Mouse (Mus musculus): ENCODE measurements around the gene Clpp. TPM values are rescaled to one million over a fixed set of nuclear protein-coding genes. Genes with fewer than 3 reads are reported as not detected.

Clpp gene
- polyA plus RNA-seq, 1 experiment from 2014 or later: 78.0 TPM

- 46% methylated on average over 8 of the region's 8 CpGs for WGBS
These were observed 11.1 kb downstream of the Clpp start for GRCm38 (mm10) chr17:57001228-57001627.

GRCm38 (mm10) chr17:57003994-57004393 lies 13.9 kb downstream of the Clpp start:
- no peak for ATAC-seq

More at GRCm38 (mm10) chr17:57001228-57001627, 11.1 kb downstream of the Clpp start:
- no peak for ATAC-seq
- 0 out of 2 replicates have a peak, but pooled peaks cover 3% of the 10 kb centered on the region for H3K4me1 ChIP-seq (replicated peaks; ENCODE audit: control insufficient read depth, insufficient read depth, low read length)
- H3K27ac ChIP-seq (ENCODE audit: low read depth, low read length): no peak overlapping the region
- no peak overlapping the region for H3K9ac ChIP-seq (ENCODE audit: low read depth, low read length)
- no peak for TF ChIP-seq CTCF (IDR thresholded peaks at IDR 0.05; ENCODE audit: low read depth)
- H3K36me3 ChIP-seq (ENCODE audit: control insufficient read depth, insufficient read depth): peaks cover 51% of the 10 kb centered on the region
- no peaks in the 10 kb centered on the region for H3K9me3 ChIP-seq (ENCODE audit: control insufficient read depth)
- H3K27me3 ChIP-seq (replicated peaks; ENCODE audit: control insufficient read depth, insufficient read depth, low read length): no peaks in the 10 kb centered on the region
- no peak overlapping the region for H3K4me3 ChIP-seq (ENCODE audit: low read depth, low read length)
- no peak overlapping the region for H3K4me2 ChIP-seq (replicated peaks; ENCODE audit: low read depth)

GRCm38 (mm10) chr17:57007137-57007905 lies 17.2 kb downstream of the Clpp start:
- no peaks in the 10 kb centered on the region for H3K27me3 ChIP-seq (replicated peaks; ENCODE audit: control insufficient read depth, insufficient read depth, low read length)
- H3K36me3 ChIP-seq (ENCODE audit: control insufficient read depth, insufficient read depth): peaks cover 63% of the 10 kb centered on the region
- H3K27ac ChIP-seq (ENCODE audit: low read depth, low read length): no peak overlapping the region
- H3K4me3 ChIP-seq (ENCODE audit: low read depth, low read length): no peak overlapping the region
- no peak for ATAC-seq
- H3K4me2 ChIP-seq (replicated peaks; ENCODE audit: low read depth): no peak overlapping the region
- peak; percentile 61 for TF ChIP-seq CTCF (IDR thresholded peaks at IDR 0.05; ENCODE audit: low read depth)
- H3K9ac ChIP-seq (ENCODE audit: low read depth, low read length): no peak overlapping the region
- 93% methylated on average over 13 of the region's 13 CpGs for WGBS
- H3K9me3 ChIP-seq (ENCODE audit: control insufficient read depth): no peaks in the 10 kb centered on the region
- no peaks in the 10 kb centered on the region for H3K4me1 ChIP-seq (replicated peaks; ENCODE audit: control insufficient read depth, insufficient read depth, low read length)

More at GRCm38 (mm10) chr17:57003994-57004393, 13.9 kb downstream of the Clpp start:
- no peak for TF ChIP-seq CTCF (IDR thresholded peaks at IDR 0.05; ENCODE audit: low read depth)
- H3K4me3 ChIP-seq (ENCODE audit: low read depth, low read length): no peak overlapping the region
- no peak overlapping the region for H3K9ac ChIP-seq (ENCODE audit: low read depth, low read length)
- no peaks in the 10 kb centered on the region for H3K9me3 ChIP-seq (ENCODE audit: control insufficient read depth)
- no peaks in the 10 kb centered on the region for H3K27me3 ChIP-seq (replicated peaks; ENCODE audit: control insufficient read depth, insufficient read depth, low read length)
- H3K4me1 ChIP-seq (replicated peaks; ENCODE audit: control insufficient read depth, insufficient read depth, low read length): no peaks in the 10 kb centered on the region
- peaks cover 73% of the 10 kb centered on the region for H3K36me3 ChIP-seq (ENCODE audit: control insufficient read depth, insufficient read depth)
- no peak overlapping the region for H3K4me2 ChIP-seq (replicated peaks; ENCODE audit: low read depth)
- no peak overlapping the region for H3K27ac ChIP-seq (ENCODE audit: low read depth, low read length)
- WGBS: 92% methylated on average over 7 of the region's 7 CpGs

- Histone ChIP-seq H3K9me3 (ENCODE audit: control insufficient read depth) (no peaks in the 10 kb centered on the region), H3K4me2 (replicated peaks; ENCODE audit: low read depth) (peak overlapping the region; percentile 89), H3K4me1 (replicated peaks; ENCODE audit: control insufficient read depth, insufficient read depth, low read length) (no peaks in the 10 kb centered on the region), H3K27me3 (replicated peaks; ENCODE audit: control insufficient read depth, insufficient read depth, low read length) (no peaks in the 10 kb centered on the region), H3K4me3 (ENCODE audit: low read depth, low read length) (peak overlapping the region; percentile 70), H3K36me3 (ENCODE audit: control insufficient read depth, insufficient read depth) (peaks cover 29% of the 10 kb centered on the region), H3K9ac (ENCODE audit: low read depth, low read length) (peak overlapping the region; percentile 78), H3K27ac (ENCODE audit: low read depth, low read length) (peak overlapping the region; percentile 73)
- WGBS: under 1% methylated on average over 19 of the region's 19 CpGs
- peak; percentile 61 for ATAC-seq
- no peak for TF ChIP-seq CTCF (IDR thresholded peaks at IDR 0.05; ENCODE audit: low read depth)
These were observed 20.8 kb downstream of the Clpp start for GRCm38 (mm10) chr17:57010911-57011235.

GRCm38 (mm10) chr17:57011236-57012141 lies 21.4 kb downstream of the Clpp start, which contains the start of the genes Gtf2f1 and Gm17949:
Gtf2f1 (minus strand) TSS chr17:57011288.
Gm17949 (plus strand) TSS chr17:57011469.
- ATAC-seq: peak; percentile 92
- H3K4me1 ChIP-seq (replicated peaks; ENCODE audit: control insufficient read depth, insufficient read depth, low read length): no peaks in the 10 kb centered on the region

GRCm38 (mm10) chr17:57012245-57012795 lies 22.2 kb downstream of the Clpp start:
- Histone ChIP-seq H3K27me3 (replicated peaks; ENCODE audit: control insufficient read depth, insufficient read depth, low read length) (no peaks in the 10 kb centered on the region), H3K4me2 (replicated peaks; ENCODE audit: low read depth) (peak overlapping the region; percentile 84), H3K9me3 (ENCODE audit: control insufficient read depth) (no peaks in the 10 kb centered on the region), H3K27ac (ENCODE audit: low read depth, low read length) (peak overlapping the region; percentile 75), H3K9ac (ENCODE audit: low read depth, low read length) (no peak overlapping the region), H3K4me3 (ENCODE audit: low read depth, low read length) (peak overlapping the region; percentile 70), H3K4me1 (replicated peaks; ENCODE audit: control insufficient read depth, insufficient read depth, low read length) (no peaks in the 10 kb centered on the region), H3K36me3 (ENCODE audit: control insufficient read depth, insufficient read depth) (peaks cover 14% of the 10 kb centered on the region)
- ATAC-seq: no peak
- no peak for TF ChIP-seq CTCF (IDR thresholded peaks at IDR 0.05; ENCODE audit: low read depth)
- 78% methylated on average over 13 of the region's 13 CpGs for WGBS

More at GRCm38 (mm10) chr17:57011236-57012141, 21.4 kb downstream of the Clpp start, which contains the start of the genes Gtf2f1 and Gm17949:
- H3K9me3 ChIP-seq (ENCODE audit: control insufficient read depth): no peaks in the 10 kb centered on the region
- TF ChIP-seq CTCF (IDR thresholded peaks at IDR 0.05; ENCODE audit: low read depth): peak; percentile 35; the same call in 1 of the 2 replicates
- WGBS: under 1% methylated on average over 51 of the region's 51 CpGs
- peaks cover 23% of the 10 kb centered on the region for H3K36me3 ChIP-seq (ENCODE audit: control insufficient read depth, insufficient read depth)
- no peaks in the 10 kb centered on the region for H3K27me3 ChIP-seq (replicated peaks; ENCODE audit: control insufficient read depth, insufficient read depth, low read length)
- peak within 1 kb of the TSS; percentile 78 for H3K9ac ChIP-seq (ENCODE audit: low read depth, low read length)
- H3K4me3 ChIP-seq (ENCODE audit: low read depth, low read length): peak within 1 kb of the TSS; percentile 70
- H3K27ac ChIP-seq (ENCODE audit: low read depth, low read length): peak within 1 kb of the TSS; percentile 75
- peak within 1 kb of the TSS; percentile 89 for H3K4me2 ChIP-seq (replicated peaks; ENCODE audit: low read depth)
